Mouse (Mus musculus) right cerebral cortex, adult 18-20 months (tissue): ENCODE measurements at regions not wholly inside any gene's neighbourhood (a gene's known extent, or its start where the extent isn't known, plus 50 kb on each side); places are given as distances from the start of the nearest gene placed in this dataset.
"Not testable (repeated sequence)": the region's sequence is repeated elsewhere in the genome, so short reads cannot be mapped to it uniquely, and the experiment has no call there.

ENCODE experiments used
- DNase-seq: peaks from one replicate; pipeline ENCODE4 v3.0.0; 2022; ENCODE audit warnings: mixed read lengths

DNA sequence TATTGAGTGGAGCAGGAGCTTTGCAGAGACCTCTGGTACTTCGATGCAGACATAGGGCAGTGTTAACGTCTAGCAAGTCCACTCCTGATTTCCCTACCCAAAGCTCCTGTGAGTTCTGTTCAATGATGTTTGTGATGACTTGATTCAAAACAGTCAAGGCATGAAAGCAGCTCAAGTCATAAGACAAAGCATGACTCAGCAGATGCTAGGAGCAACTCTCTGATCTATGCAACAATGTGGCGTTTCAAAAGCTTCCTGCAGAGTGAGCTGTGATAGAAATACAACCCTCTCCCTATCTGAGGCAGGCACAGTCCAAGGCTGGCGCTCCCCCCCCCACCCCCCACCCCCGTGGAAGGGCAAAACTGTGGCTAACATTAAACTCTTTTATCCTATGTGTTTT is 353.2 kb downstream of the Sox9 start:
- DNase-seq = no peak

DNA sequence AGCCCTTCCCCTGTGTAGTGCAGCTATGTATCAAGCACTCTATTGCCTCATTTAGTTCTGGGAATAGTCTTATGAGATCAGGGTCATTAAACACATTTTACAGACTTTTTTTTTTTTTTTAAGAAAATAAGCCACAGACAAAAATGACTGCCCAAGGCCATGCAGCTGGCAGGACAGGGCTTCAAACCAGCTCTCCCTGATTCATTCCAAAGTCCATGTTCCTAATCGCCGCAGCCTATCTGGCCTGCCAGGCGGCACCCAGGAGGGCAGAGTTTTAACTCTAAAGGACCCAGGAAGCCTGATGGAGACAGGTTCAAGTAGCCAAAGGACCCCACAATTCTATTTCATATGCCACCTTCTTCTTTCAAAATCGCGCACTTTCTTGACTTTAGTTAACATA is 356.4 kb downstream of the Sox9 start:
- DNase-seq = no peak

DNA sequence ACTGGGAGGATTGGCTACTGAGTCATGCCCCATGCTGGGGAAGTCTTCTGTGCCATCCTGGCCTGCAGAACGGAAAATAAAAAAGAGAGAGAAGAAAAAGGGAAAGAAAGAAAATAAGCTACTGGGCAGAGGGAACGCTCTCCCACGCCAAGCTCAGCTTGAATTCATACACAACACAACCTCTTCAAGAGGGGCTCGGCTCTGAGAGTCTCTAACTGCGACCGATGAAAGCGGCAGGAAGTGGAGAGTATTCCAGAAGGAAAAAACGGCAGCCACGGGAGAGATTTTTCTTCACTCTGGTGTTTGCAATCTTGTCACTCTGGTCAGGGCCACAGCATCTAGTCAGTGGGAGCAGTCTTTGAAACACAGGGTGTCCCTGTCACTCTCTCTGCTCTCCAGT is 358.6 kb downstream of the Sox9 start:
- DNase-seq = no peak

DNA sequence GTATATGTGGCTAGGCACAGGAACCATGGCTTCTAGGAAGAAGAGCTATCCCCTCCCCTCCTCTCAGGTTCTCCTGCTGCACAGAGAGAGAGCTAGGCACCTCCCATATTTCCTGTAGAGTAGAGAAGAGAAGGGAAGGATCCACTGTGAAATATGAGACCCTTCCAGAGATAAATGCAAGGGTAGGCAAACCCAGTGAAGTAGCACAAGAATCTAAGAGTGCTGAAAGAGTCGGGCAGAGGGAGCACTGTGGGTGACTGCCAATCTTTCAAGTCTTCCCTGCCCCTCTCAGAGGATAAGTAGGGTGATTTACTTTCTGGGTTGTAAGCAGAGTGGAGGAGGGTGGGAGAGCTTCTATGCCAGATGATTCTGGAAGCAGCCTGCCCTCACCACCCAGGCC is 360.8 kb downstream of the Sox9 start:
- DNase-seq = no peak

DNA sequence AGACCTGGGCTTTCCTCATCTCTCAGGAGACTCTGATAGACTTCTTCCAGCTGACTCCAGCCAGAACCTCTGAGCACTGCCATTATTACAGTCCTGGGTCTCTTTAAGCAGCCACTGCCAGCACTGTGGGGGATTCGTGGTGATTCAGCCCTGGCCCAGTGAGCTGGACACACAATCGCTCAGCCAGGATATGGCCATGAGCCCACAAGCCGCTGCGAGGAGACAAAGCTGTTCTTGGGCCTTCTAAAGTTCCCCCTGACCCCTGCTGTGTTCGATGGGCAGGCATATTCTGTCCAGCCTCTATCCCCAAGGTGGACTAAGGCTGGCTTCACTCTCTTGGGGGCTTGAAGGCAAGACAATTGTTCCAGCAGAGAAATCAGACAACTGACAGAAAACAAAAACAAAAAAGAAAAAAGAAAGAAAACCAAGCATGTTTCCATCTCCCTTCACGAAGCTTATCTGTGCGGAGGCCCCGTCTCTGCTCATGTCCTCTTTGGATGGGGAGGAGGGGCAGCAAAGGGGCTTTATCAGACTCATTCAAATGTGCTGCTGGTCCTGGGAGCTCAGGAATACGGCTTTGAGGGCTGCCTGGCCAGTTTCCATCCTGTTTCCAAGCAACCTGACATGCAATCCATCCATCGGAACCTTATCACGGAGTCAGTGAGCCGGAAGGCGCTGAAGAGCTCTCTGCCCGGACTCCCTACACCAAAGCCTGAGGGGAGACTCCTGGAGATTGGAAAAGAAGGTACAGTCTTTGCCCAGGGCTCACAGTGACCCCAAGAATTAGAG is 362.0 kb downstream of the Sox9 start:
- peak; percentile 54 for DNase-seq

DNA sequence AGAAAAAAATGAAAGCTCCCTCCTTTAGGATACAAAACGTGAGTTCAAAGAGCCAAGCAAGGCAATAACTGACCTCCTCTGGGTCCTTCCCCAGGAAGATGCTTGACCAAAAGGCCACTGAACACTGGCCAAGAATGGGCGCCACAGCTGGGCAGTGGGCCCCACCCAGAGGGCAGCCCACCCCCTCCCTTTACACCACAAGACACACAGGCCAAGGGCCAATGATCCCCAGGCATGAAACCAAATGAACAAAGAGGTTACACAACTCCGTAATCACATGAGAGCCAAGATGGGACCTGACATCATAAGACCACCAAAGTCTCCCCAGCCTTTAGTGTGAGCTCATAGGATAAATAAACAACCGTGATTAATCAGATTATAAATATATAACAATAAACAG is 363.7 kb downstream of the Sox9 start:
- DNase-seq = no peak

DNA sequence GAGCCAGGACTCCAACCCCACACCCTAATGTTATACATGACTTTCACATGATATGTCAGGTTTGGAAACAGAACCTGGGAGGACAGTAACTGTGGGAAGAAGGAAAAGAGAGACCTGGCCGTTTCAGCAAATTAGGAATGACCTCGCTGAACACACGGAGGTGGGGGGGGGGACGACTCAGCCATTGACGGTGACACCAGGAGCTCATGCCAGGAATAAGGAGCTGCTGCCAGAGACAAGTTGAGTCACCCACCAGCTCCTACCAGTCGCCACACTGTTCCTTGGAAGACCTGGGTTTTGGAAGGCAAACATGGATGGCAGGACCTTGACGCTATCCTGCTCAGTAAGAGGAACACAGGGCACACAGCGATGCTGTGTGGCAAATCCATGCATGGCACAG is 364.7 kb downstream of the Sox9 start:
- no peak for DNase-seq

DNA sequence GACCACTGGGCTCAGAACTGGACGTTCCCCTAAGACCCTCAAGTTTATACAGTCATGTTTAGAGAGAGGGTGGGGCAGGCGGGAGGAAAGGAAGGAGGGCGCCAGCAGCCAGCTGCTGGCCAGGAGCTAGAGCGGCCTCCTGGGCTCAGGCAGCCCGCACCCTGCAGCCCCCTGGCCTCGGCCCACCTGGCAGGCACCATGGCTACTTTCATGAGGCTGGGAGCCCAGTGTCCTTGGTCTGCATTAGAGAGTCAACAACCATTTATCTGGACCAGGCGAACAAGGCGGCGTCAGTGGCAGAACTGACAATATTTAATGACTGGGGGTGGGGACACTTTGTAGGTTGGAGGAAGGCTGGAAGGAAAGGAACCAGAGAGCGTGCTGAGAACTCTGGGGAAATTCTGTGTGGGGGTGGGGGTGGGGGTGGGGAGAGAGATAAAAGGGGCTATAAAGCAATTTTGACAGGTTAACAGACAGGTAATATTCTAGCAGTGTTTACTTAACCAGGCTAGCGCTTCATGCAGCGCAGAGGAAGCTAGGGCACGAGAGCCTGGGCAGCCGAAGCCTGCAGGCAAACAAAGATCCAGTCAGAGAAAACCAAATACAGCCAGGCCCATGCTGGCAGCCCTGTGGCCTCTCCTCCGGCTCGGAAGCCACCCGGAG is 365.6 kb downstream of the Sox9 start:
- no peak for DNase-seq

DNA sequence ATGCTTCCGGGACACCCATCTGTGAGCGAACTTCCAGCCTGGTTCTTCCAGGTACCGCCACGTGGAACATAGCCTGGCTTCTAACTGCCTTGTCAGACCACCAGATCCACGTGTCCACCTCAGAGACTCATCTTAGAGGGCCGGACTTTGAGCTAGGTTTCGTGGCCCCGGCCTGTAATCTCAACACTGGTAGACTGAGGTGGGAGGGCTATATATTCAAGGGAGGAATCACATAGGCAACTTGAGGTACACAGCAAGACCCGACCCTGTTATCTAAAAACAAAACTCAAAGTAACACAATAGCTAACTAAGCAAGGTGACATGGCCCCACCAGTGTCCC is 366.1 kb downstream of the Sox9 start:
- DNase-seq = no peak

DNA sequence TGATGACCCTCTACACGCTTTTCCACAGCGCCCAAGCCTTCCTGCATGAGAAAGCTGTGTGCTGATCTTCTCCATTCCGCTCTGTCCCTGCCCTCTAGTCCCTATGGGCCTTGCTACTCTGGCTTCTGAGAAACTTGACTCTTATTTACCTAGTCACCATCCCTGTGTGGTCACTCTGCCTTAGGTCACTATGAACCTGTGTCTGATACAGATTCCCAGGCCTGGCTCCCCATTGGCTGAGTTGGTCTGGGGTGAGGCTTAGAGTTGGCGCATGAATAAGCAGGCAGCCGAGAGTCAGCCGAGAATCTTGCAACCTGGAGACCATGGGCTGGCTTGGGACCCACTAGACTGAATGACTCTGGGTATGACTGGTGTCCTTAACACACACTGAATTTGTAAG is 373.5 kb downstream of the Sox9 start:
- no peak for DNase-seq

DNA sequence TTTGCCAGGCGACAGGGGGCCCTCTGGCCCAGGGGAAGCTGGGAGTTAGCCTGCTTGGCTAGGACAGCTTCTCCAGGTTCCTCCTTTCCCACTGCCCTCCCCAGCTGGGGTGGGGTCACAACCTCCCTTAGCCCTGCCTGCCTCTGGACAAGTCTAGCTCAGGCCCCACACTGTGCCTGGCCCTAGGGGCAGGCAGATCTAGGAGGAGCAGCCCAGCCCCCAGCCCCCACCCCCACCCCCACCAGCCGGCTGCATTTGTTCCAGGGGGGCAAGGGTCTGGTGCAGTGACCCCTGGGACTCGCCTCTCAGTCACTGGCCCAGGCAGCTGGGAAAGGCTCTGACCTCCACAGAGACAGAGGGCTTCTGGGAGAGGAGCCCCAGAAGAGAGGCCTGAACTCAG is 381.9 kb downstream of the Sox9 start:
- no peak for DNase-seq

DNA sequence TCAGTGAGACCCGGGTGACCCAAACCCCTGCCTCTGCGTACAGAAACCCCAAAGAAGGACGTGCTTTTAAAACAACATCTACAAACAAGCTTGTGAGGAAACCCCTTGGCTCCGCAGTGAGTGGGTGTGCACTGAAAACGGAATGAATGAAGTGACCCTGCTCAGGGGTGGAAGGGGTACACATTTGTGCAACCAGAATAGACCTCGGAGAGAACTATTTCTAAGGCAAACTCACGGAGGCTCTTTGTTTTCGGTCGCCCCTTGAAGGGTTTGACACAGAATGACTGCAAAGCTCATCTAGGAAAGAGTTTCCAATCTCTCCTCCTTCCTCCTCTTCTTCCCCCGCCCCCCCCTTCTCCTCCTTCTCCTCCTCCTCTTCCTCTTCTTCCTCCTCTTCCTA is 382.5 kb downstream of the Sox9 start:
- no peak for DNase-seq

DNA sequence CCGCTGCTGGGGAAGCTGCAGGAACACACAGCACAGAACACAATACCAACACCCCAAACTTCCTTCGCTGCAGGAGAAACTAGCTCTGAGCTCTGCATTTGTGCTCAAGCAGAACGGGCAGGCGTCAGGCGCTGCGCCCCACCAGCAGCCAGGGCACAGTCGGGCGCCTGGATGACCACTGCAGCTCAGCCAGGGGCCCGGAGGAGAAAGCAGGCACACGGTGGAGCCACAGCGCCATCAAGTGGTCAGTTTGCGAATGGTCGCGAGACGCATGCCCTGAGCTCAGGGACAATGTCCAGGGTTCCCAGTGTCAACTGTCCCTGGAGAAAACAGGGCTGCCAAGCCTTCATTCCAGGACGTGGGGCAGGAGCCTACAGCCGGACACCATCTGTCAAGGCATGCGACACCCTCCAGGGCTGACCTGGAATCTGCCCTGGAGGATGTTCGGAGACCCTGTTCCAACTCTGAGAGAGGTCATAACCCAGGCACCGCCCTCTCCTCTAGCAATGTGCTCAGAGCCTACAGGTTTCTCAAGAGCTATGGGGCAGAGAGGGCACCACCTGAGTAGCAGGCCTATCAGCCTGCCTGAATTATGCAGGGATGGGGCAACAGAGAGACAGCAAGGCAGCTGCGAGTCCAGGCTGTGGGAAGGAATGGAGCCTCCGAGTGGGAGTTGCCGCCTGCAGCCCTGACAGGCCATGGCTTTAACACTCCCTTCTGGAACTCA is 383.2 kb downstream of the Sox9 start:
- peak; percentile 72 for DNase-seq

DNA sequence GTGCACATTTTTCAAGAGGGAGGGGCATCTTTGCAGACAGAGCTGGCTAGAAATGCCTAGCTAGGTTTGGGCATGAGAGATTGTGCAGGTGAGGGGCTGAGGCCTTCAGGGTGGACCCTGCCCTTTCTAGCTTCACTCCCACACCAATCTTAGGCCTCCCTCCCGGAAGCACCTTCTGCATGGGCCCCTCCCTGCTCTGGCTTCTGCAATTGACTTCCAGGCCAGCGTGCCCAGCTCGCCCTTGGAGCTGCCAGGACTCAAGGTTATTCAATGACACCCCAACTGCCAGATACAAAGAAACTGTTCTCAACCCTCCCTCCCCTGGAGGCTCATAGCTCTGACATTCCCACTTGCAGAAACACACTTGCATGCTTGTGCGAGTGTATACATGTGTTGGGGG is 384.5 kb downstream of the Sox9 start:
- no peak for DNase-seq

DNA sequence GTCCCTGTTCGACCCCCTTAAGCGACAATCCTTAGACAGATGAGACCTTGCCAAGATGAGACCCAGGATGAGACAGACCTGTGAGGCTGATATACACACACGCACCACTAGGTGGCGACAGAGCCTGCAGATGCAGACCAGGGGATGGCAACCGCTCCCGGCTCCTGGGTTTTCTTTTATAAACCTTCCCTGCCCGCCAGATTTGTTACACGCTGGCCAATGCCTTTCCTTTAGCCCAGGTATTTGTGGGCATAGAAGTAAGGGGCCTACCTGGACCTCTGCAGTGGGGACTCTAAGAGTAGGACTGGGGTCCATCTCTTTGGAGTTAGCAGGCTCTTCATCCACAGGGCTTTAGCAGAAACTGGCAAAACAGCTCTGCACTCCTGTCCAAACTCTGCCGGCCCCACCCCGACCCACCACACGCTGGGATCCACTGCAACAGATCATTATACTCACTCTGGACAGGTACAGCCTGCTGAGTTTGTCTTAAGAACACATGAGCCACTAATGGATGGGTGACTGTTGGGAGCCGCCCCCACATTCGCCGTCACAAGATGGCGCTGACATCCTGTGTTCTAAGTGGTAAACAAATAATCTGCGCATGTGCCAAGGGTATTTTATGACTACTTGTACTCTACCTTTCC is 390.6 kb downstream of the Sox9 start:
- DNase-seq = peak; percentile 65

DNA sequence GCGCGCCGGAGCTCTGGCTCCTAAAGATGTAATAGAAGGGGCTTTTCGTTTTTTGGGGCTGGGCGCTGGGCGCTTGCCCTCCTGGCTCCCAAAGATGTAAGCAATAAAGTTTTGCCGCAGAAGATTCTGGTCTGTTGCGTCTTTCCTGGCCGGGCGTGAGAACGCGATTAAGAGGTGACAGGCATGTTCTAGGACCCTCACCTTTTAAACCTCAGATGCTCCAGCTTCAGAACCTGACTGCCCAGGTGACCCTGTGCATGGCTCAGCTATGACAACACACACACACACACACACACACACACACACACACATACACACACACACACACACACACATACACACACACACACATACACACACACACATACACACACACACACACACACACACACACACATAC is 391.3 kb downstream of the Sox9 start:
- DNase-seq = not testable (repeated sequence)

DNA sequence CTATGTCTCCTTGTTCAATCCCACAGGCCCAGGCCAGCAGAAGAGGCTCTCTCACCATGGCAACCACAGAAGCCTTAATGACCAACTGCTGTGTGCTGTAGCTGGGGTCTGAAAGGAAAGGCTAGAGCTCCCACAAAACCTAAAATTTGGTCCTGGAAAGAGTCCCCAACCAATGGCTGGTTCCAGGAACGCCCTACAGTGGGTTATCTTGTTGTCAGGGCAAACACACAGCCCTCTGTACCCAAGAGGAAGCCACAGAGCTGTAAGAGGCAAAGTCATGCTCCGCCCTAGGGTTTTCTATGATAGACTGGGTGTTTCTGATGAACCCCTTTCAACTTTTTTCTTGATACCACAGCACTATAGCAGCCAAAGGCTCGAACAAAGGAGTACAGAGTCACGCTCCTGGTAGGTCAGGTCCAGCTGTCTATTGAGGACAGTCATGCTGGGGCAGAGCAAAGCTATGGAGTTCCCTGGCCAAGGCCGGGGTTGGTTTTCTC is 392.0 kb downstream of the Sox9 start:
- no peak for DNase-seq

DNA sequence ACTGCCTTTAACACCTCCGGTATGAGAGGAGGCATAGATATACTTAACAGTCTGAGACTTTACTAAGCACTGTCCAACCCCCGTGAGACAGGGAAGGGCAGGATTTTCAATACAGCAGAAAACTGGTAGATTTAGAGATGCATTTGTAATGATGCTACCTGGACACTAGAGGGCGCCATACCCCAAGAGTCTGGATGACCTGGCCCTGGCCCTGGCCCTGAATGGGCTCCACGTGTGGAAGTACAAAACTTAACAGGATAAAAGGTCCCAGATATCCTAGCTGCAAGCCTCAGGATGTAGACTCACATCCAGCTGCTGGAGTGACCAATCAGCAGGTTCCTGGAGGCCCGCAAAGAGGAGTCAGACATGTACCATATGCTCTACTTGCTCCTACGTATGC is 393.3 kb downstream of the Sox9 start:
- no peak for DNase-seq

DNA sequence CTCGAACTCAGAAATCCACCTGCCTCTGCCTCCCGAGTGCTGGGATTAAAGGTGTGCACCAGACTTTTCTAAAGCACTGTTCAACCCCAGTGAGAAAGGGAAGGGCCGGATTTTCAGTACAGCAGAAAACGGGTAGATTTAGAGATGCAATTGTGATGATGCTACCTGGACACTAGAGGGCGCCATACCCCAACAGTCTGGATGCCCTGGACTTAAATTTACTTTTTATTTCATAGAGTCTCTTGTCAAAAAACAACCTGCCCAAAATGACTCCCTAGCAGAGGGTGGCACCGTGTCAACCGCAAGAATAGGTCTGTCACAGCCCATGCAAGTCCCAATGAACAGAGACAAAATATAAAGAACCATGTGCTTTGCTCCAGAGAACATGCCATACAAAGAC is 394.2 kb downstream of the Sox9 start:
- no peak for DNase-seq

DNA sequence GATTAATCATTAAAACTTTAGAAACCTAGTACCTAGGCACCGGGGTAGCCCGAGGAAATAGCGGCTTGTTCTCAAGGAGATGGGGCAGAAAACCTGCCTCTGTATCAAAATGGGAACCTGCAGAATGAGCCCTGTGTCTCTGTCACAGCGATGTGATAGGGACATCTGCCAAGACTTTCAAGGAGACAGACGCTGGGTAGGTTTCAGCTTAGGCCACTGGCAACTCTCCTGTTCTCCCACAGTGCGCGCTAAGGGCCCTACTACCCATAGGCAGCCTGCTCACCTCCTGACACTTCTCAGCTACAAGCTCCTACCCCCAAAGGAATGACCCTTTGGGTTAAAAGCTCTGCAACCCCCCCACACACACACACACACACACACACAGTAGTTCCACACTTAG is 396.4 kb downstream of the Sox9 start:
- DNase-seq = no peak

DNA sequence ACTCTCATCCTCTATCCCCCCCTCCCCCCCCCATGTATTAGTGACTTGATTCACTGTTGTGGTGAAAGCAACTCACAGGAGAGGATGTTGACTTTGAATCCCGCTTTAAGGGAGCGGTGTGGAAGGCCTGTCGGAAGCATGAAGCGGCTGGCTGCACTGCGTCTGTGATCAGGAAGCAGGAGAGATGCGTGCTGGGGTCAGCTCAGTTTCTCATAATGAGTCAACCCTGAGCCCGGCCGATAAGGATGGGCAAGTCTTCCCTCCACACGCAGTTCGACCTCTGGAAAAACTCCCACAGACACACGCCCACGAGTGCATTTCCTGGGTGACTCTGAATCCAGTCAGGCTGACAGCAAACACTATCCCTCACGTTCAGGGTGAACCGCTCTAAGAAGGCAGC is 398.0 kb downstream of the Sox9 start:
- DNase-seq = no peak

DNA sequence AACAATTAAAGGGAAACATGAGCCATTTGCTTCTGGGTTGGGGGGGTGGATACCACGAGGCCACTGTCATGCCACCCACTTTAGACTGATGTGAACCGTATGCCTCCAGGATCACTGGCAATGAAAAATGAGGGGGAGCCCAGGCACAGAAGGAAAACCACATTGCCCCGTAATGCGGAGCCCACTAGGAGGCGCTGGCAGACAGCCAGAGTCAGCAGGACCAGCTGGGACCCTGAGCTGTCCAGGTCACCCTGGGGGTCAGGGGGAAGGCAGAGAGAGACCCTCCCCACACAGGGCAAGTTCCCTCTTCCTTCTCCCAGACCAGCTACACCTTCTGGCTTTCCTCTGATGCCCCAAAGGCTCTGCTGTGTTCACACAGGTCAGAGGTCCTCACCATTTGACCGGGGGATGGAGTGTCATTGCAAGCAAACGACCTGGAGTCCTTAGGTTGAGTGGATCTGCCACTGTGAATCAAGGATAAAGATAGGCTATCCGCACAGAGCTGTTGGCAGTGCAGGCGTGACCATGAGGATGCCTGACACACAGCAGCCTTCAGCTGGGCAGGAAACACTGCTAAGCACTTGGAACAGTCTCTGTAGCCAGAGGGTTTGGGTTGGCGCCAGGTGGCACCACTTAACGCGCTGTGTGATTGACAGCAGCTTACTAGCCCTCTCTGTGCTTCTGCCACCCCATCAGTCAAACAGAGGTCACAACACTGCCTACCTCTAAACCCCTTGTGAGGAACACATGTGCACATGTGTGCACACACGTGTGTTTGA is 400.2 kb downstream of the Sox9 start:
- no peak for DNase-seq

DNA sequence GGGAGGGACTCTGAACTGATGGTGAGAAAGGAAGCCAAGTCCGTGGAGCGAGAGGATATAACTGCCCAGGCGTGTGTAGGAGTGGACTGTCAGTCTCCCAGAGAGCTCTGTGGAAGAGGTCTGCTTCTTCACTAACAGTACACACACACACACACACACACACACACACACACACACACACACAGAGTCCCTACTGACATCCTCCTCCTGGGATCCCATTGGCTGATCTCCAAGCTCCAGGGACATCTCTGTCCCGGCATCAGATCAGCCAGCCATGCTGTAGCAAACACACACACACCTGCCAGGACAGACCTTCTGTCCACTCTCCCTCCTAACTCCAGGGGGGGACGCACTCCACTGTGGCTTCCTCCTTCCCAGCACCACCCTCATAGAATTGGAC is 401.5 kb downstream of the Sox9 start:
- DNase-seq = no peak
